Mouse (Mus musculus): Measurements from ENCODE around the gene Limch1.

Gene Limch1

GRCm38 (mm10) chr5:66745390-66745995, at the start of gene Limch1:
Gene Limch1, plus strand, starts transcription at chr5:66745827.
- peak; percentile 26 for DNase-seq (ENCODE audit: low read depth, low spot score)

GRCm38 (mm10) chr5:66697119-66697518, 48.5 kb upstream of the Limch1 start:
- peak; percentile 66 for DNase-seq (ENCODE audit: low read depth, low spot score)

GRCm38 (mm10) chr5:66699911-66700310, 45.7 kb upstream of the Limch1 start:
- no peak for DNase-seq (ENCODE audit: low read depth, low spot score)

- no peak for DNase-seq (ENCODE audit: low read depth, low spot score)
These were observed 43.7 kb upstream of the Limch1 start for GRCm38 (mm10) chr5:66701951-66702350.

GRCm38 (mm10) chr5:66703317-66704004, 42.2 kb upstream of the Limch1 start:
- DNase-seq (ENCODE audit: low read depth, low spot score), result no peak

GRCm38 (mm10) chr5:66707859-66708258, 37.8 kb upstream of the Limch1 start:
- no peak for DNase-seq (ENCODE audit: low read depth, low spot score)

- DNase-seq (ENCODE audit: low read depth, low spot score), result peak; percentile 40
These were observed 35.1 kb upstream of the Limch1 start for GRCm38 (mm10) chr5:66710445-66711019.

GRCm38 (mm10) chr5:66712801-66713200, 32.8 kb upstream of the Limch1 start:
- DNase-seq (ENCODE audit: low read depth, low spot score), result no peak

GRCm38 (mm10) chr5:66715498-66715931, 30.1 kb upstream of the Limch1 start:
- no peak for DNase-seq (ENCODE audit: low read depth, low spot score)

GRCm38 (mm10) chr5:66717931-66718330, 27.7 kb upstream of the Limch1 start:
- DNase-seq (ENCODE audit: low read depth, low spot score), result no peak

GRCm38 (mm10) chr5:66718413-66718812, 27.2 kb upstream of the Limch1 start:
- no peak for DNase-seq (ENCODE audit: low read depth, low spot score)

GRCm38 (mm10) chr5:66718880-66719279, 26.7 kb upstream of the Limch1 start:
- DNase-seq (ENCODE audit: low read depth, low spot score), result no peak

- peak; percentile 70 for DNase-seq (ENCODE audit: low read depth, low spot score)
These were observed 24.7 kb upstream of the Limch1 start for GRCm38 (mm10) chr5:66720921-66721320.

GRCm38 (mm10) chr5:66722586-66722985, 23.0 kb upstream of the Limch1 start:
- no peak for DNase-seq (ENCODE audit: low read depth, low spot score)

- DNase-seq (ENCODE audit: low read depth, low spot score), result no peak
These were observed 22.6 kb upstream of the Limch1 start for GRCm38 (mm10) chr5:66723037-66723436.

- DNase-seq (ENCODE audit: low read depth, low spot score), result no peak
These were observed 22.0 kb upstream of the Limch1 start for GRCm38 (mm10) chr5:66723626-66724025.

- DNase-seq (ENCODE audit: low read depth, low spot score), result no peak
These were observed 16.3 kb upstream of the Limch1 start for GRCm38 (mm10) chr5:66729306-66729705.

- peak; percentile 88 for DNase-seq (ENCODE audit: low read depth, low spot score)
These were observed 14.9 kb upstream of the Limch1 start for GRCm38 (mm10) chr5:66730621-66731301.

- no peak for DNase-seq (ENCODE audit: low read depth, low spot score)
These were observed 14.3 kb upstream of the Limch1 start for GRCm38 (mm10) chr5:66731302-66731697.

GRCm38 (mm10) chr5:66733556-66733955, 12.1 kb upstream of the Limch1 start:
- DNase-seq (ENCODE audit: low read depth, low spot score), result no peak

GRCm38 (mm10) chr5:66739376-66739775, 6.3 kb upstream of the Limch1 start:
- DNase-seq (ENCODE audit: low read depth, low spot score), result no peak

- peak; percentile 37 for DNase-seq (ENCODE audit: low read depth, low spot score)
These were observed 512 bp downstream of the Limch1 start for GRCm38 (mm10) chr5:66745996-66746681.

All from ES-CJ7 (cell line).